Mouse (Mus musculus): Measurements from ENCODE around the gene Ak2.

Ak2 gene

DNA sequence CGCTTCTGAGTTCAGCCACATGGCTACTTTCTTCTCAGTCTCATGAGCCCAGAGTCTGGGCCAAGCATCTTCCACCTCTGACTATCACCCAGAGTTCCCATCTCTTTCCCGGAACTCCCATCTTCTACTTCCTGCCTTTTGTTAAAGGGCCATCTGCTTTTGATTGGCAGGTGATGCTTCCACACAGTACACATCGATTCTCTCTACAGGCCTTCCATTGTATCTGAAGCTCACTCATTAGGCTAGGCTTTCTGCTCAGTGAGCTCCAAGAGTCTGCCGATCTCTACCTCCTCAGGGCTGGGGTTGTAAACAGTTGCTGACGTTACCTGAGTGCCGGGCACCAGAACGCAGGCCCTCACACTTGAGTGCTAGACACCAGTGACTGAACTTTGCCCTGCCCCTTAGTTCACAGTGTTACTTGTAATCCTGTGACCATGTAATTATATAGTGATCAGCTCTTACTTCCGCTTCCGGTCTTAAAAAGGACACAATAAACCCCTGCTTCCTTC, at the start of gene Ak2:
Gene Ak2 (plus strand): TSS at position 459 of the 509 bp plus-strand sequence.
- in situ Hi-C loops (cut with MboI, MseI) = no loop called here

DNA sequence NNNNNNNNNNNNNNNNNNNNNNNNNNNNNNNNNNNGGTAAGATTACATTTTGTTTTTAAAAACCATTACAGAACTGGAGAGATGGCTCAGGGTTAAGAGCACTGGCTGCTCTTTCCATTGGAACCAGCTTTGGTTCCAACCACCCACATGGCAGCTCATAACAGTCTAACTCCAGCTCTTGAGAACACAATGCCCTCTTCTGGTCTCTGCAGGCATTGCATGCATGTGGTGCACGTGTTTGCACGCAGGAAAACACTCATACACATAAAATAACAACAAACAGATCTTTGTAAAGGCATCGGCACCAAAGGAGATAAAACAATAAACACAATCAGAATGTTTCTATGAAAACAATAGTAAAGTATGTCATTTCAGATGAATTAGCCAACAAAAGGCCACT, 49.4 kb upstream of the Ak2 start:
- in situ Hi-C loops (cut with MboI, MseI) = no loop called here

DNA sequence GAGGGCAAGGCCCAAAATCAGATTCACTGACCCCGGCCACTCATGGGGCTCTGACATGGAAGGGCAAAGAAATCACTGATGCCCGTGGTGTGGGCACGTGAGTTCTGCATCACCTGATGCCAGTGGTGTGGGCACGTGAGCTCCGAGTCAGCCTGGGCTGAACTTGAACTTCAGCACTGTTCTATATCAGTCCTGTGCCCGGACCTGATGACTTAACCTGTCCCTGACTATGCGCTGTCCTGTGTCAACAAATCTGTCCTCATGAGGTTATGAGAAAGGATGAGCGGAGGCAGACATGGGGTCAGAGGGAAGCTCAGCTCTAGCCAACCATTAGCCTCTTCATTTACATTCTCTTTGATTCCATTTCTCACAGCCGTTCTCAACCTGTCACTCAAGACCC, 45.0 kb upstream of the Ak2 start:
- in situ Hi-C loops (cut with MboI, MseI) = no loop called here

DNA sequence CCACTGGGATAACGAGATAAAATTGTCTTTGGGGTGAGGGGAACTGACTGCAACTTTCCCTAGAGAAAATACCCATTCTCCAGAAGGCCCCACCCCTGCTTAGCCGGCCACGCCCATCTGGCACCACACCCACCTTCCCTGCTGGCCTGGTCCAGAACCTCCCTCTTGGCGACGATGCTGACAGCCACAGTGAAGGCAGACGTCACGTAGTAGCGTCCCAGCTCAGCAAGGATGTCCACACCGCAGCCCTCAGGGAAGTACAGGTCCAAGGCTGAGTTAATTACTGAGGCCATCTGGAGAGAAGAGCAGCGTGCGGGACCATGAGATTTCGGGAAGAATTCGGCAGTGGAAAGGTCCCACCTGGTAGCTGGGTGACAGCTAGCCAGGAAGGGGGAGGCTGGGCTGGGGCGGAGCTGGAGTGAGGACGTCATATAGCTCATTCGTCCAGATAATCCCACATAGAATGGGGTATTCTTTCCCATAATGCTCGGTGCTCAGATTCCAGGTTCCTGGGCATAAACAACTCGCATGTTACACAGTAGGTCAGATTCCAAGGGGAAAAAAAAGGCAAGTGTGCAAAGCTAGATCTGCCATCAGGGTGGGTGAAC, 44.3 kb upstream of the Ak2 start:
- in situ Hi-C loops (cut with MboI, MseI) = no loop called here

DNA sequence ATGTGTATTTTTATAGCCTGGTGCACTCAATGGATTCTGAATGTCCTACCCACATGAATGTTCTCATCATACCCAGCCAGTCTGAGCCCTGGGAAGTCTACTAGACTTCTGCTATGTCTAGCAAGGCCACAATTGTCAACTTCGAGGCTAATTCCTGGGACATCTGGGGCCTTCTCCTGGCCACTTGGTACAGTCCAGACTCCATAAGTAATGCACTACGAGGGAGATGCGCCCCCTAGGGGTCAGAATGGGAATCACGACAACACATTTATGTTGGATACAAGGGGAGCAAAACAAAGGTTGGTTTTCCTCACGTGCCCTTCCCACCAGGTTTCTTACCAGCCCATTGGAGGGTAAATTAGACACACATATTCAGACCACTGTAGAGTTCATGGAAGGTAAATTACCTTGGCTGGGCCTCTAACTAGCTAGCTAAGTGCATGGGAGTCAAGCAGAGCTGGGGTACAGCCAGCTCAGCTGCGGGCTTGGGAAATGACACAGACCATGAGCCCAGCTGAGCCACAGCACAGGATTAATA, 43.6 kb upstream of the Ak2 start:
- in situ Hi-C loops (cut with MboI, MseI) = no loop called here

DNA sequence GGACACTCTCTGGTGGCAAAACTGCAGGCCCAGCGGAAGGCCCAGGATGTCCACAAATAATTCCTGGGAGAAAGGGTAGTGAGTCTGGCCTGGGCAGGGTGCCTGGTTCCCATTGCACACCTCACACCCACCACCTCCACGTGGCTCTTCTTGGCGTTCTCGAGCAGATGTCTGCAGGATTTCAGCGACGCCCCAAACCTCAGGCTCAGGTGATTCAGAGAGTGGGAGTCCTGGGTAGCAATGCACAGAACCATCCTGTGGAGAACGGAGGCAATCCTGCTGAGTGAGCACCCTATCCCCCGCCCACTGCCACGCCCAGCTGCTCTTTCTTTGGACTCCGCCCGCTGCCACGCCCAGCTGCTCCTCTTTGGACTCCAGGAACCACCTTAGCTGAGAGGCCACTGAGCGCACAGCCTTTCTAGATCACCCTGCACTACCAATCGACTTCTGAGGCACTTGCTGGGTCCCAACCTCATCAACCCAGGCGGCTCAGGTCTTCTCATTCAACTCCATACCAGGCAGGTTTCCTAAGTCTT, 42.2 kb upstream of the Ak2 start:
- in situ Hi-C loops (cut with MboI, MseI) = no loop called here

DNA sequence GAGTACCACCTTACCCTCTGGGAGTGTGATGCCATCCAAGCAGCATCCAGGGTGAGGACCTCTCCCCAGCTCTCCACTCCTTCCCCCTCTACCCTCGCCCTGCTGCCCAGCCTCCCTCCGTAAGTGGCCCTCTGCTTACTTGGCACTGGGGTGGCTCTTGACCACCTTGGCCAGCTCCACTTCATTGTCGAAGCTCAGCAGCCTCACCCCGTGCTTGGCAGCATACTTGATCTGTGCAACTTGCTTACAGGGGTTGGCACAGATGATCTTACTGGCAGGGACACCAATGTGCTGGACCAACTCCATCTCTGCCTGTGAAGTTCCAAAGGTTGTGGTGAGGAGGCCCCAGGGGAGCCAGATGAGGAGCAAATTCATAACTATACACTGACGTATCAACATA, 41.3 kb upstream of the Ak2 start:
- in situ Hi-C loops (cut with MboI, MseI) = no loop called here

DNA sequence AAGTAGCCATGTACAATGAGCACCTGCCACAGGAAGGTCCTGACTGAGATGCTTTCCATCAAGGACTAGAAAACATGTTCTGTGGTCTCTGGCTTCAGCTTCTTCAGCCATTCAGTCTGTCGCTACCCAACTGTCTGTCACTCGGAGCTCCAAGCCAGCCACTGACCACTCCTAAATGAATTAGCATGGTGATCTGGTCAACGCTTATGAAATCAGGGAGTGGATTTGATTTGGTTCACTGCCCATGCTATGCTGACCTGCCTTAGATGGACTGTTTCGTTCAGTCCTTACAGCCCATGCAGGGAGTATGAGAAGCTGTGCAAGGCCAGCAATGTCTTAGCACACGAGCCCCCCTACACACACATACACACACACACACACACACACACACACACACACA, 37.9 kb upstream of the Ak2 start:
- in situ Hi-C loops (cut with MboI, MseI) = no loop called here

DNA sequence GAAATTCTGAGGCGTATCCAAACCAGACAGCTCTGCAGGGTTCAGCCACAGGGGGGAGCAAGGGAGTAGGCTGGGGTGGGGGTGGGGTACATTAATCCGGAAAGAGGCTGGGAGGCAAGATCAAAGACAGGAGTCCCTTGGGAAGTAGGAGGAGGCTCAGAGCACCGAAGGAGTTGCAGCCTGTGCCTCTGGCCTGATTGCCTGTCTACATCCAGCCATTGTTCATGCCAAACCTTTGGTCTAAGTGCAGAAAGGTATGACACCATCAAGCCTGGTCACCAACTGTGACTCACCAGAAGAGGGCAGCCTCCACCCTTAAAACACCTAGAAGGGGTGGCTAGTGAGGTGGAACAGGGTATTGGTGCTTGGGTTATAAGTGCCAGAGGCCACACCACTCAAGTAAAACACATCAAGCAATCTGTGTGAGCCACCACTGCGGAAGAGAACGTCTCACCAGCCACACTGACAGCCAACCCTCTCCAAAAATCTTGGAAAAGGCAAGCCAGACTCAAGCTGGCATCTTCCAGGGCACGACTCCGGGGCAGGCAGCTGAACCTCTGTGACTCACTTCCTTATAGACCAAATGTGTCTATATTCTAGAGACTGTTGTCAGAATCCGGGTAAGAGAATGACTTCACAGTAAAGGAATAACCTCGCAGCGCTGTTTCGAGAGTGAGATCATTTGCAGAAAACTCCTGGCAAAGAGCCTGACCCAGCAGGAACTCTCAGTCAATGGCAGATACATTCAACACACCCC, 34.4 kb upstream of the Ak2 start:
- in situ Hi-C loops (cut with MboI, MseI) = no loop called here

DNA sequence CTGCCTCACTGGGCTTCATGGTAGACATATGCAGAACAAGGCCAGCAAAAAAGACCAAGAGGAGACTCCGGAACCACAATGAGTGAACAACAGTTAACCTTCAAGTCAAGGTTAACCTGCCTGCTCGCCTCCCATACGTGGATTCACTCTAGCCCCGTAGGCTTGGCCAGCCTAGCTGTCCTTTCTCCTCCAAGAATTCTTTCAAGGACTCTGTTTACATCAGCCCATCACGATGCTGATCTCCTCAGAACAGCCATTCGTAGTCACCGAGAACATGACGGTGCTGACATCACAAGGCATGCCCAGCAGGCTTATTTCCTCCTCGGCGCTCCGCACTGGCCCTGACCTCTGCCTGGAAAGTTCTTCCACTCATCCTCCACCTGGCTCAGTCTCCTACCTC, 33.6 kb upstream of the Ak2 start:
- in situ Hi-C loops (cut with MboI, MseI) = no loop called here

DNA sequence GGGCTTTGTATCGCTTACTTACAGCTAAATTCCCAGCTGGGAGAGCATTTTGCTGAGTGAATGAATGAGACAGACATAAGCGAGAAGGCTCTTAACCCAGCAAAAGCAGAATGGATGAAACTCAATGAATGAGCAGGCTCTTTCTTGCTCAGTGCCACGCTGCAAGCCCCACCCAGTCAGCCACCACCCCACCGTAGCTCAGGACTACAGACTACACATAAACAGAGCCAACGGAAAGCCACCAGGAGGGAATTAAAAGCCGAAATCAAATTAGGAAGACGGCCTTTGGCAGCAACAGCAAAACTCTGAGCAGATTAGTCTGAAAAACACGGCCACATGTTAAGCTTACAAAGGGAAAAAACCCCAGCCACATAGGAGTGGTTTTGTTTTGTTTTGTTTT, 32.9 kb upstream of the Ak2 start:
- in situ Hi-C loops (cut with MboI, MseI) = no loop called here

DNA sequence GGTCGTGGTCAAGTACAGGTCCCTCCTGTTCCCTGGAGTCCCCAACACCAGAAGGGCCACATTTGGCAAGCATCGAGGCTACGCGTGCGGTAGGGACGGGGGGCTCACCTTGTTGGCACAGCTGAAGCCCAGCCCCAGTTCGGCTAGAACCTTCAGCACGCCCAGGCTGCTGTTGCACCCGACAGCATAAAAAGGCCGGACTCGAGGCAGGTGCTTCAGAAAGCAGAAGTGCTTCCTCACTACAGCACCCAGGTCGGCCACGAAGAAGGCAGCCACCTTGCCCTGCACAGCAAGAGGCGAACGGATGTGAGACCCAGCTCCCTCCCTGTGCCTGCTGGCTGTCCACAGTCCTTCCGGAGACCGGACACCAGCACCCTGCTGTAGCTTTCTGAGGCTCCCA, 32.1 kb upstream of the Ak2 start:
- in situ Hi-C loops (cut with MboI, MseI) = no loop called here

DNA sequence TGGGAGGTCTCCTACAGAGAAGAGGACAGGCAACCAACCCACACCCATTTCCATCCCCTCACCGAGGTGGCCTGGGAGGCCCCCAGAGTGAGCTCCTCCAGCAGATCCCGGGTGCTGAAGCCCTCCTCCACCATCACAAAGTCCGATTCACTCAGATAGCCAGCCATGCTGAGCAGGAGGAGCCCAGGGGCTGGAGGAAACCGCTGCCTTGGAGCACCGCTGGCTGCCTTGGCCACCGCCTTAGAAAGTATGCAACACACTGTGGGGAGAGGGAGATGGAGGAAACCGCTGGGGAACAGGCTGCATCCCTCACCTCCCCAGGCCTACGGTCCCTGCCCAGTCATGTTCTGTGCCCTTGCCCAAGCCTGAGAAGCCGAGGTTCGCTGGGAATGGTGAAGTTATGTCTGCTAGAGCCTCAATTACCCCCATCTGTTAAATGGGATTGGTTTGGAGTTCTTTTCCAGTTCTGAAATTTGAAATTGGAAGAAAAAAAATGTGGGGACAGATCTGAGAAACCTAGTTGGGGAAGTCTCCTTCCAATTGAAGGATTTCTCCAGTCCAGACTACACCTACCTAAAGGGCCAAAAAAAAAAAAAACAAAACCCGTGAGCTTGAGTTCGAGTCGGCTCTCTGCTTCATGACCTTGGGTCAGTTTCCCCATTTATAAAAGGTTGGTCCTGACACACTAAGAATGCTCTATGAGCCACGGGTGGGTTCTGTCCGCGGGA, 30.3 kb upstream of the Ak2 start:
- in situ Hi-C loops (cut with MboI, MseI) = no loop called here

DNA sequence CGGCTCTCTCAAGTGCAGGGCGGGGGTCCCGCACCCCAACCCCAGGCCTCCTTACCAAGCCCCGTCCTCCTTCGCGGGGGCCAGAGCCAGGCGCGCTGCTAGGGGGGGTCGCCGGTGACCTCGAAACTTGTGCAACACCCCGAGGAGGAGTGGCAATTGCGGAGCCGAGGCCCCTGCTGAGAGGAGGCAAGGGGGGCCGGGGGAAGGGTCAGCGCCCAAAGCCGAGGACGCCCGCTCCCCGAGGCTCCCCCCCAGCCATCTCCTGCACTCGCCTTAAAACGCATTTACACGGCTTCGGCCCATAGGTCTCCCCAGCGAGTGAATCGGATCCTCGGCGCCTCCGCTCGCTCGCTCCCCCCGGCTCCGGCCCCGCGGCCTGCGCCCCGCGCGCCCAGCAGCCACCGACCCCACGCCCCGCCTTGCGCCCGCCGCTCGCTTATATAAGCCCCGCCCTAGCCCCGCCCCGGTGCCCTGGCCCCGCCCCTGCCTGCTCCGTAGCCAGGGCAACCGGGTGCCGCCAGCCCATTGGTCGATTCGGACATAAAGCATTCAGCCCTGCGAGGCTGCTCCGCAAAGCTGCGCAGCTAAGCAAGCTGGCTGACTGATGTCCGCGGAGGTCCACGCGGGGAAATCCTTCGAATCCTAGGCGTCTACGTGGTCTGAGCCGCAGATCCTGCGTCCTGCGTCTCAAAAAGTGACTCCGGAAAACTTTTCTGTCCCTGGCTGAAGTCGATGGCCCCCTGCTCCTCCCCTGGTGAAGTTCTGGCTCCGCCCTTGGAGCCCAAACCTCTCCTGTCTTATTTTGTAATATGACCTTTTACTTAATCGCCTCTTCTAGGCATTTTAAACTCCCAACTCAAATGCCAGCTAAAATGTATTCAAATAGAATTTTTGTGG, 29.5 kb upstream of the Ak2 start, which contains the start of gene Azin2:
Gene Azin2 (minus strand): TSS at position 414 of the 897 bp plus-strand sequence.
- in situ Hi-C loops (cut with MboI, MseI) = no loop called here

DNA sequence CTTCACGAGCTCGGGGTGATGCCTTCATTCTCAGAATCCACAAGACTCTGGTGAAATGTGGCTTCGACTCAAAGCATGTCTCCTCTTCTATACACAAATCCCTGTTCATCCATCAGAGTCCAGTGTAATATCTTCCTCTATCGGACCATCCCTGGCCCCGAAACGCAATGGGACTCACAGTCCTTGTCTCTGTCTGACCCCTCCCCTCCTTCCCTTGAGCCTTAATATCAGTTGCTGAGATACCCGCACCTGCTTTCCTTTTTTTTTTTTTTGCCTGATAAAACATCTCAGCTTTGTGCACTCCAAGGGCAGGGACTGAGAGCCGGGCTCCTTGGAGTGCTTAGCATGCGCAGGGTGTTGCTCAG, 28.9 kb upstream of the Ak2 start:
- in situ Hi-C loops (cut with MboI, MseI) = no loop called here

DNA sequence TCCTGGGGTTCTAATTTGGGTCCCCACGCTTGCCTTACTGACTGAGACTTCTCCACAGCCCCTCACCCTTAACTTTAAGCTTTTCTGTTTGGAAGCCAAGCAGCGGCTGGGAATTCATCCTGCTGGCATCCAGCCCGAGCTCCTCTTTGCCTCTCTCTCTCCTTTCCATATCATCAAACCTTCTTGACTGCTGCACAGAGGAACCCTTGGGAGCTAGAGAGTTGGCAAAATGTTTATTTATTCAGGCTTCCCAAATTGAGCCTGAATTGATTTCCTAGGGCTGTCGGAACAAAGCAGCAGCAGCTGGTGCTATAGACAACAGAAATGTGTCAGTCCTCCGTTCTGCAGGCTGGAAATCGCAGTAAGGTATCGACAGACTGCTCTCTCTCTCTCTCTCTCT, 25.0 kb upstream of the Ak2 start:
- in situ Hi-C loops (cut with MboI, MseI) = loop anchor here (5.0 kb wide), 1 partner anchor 121 kb away; no protein-coding TSS in a partner anchor

DNA sequence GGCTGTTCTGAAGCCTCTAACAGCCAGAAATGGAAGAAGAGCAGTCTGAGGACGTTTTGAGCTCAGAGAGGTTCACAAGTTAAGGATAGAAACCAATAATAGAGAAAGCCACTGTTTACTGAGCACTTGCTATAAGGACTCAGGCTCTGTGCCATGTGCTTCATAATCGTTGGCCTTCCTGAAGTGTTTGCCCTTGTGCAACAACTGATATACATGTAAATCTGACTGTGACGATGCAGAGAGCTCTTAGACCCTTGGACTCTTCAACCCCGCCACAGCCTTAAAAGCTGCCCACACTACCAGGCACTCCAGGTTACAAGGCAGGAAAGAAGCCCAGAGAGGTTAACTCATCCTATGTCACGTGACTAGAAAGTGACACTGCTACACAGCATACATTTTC, 22.7 kb upstream of the Ak2 start:
- in situ Hi-C loops (cut with MboI, MseI) = loop anchor here (5.0 kb wide), 1 partner anchor 118 kb away; no protein-coding TSS in a partner anchor

DNA sequence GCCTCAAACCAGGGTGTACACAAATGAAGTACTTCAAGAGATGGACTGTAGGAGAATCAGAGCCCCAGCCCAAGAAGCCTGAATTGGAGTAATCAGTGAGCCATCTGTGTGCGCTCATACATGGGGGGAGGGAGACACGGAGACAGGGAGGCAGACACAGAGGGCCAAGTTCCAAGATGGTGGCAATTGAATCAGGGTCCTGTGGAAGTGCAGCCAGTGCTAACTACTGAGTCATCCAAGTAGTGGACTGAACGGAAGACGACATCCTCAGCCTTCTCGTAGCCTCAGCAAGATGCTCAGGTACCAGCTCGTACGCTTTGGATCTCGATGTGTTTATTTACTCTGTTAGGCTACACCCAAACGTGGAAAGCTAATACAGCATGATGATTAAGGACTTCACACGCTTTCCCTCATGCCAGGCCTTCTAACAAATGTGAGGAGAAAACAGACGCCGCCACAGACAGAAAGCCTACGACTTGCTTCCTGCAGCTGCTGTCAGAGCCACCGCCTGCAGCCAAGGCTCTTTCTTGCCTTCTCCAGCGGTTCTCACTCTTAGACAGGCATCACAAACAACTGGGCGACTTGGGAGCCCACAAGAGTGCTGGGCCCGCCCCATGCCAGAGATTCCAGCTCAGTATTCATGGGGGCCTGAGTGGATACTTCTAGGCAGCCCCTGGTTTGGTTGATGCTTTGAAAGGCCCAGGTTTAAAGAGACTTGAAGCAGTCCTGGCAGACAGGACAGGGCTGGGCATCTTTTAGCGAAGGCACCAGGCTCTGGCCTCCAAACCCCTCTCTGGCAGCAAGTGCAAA, 21.9 kb upstream of the Ak2 start:
- in situ Hi-C loops (cut with MboI, MseI) = loop anchor here (5.0 kb wide), 1 partner anchor 117 kb away; no protein-coding TSS in a partner anchor

DNA sequence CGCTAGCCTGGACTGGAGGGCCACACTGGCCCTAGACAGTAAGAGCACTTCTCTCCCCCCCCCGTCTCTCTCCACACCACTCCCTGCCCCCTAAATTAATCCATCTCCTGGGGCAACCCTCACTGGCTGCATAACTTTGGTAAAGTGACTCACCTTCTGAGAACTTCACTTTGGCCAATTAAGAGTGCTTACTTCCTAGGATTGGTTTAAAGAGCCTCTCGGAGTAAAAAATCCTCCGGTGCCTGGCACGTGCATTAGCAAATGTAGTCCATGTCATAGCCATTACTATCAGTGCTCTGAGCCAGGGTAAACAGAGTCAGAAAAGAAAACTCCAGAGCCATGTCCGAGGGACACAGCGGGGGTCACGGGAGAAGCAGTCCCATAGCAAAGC, 21.3 kb upstream of the Ak2 start:
- in situ Hi-C loops (cut with MboI, MseI) = no loop called here

DNA sequence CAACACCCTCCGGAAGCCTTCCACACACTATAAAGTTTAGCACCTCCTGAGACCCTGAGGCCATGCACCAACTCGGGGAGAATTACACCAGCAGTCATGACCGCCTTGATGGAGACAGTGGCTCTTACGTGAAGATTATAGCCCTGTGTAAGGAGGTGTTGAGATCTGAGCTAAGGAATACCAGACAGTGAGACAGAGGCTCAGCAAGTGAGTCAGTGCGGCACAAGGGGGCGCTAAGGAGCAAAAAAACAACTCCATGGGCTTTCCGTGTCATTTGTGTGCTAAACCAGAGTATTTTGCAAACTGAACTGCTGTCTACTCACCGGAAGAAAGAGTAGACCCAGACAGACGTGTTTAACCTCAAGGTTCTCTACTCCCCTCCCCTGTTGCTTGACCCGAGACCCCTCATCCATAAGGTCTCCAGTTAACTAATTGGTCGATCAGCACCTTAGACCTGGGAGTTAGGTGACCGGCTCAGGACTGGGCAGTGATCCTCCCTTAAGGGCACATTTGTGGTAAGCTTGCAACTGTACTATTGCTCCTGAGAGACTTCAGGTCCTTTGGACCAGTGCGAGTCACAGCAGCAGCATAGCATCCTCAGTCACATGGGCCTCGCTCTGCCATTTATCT, 20.6 kb upstream of the Ak2 start:
- in situ Hi-C loops (cut with MboI, MseI) = no loop called here
